Mouse (Mus musculus) small intestine, adult 2 months (tissue): ENCODE results near the gene Tmem176b. TPM values are rescaled to one million over a fixed set of nuclear protein-coding genes. Genes with fewer than 3 reads are reported as not detected.

Experiments used
- H3K27ac ChIP-seq: fragments of 200-500 bp; 2 replicates; pipeline ENCODE4 v1.5.1; 2012; ENCODE audit warnings: low read depth, low read length, control low read depth, inconsistent platforms; ENCODE audit not compliant: insufficient read depth
- H3K27me3 ChIP-seq: fragments of 200-500 bp; 2 replicates; pipeline ENCODE4 v1.6.1; 2012; ENCODE audit warnings: mild to moderate bottlenecking, moderate library complexity, low read length, inconsistent platforms; ENCODE audit not compliant: control insufficient read depth, insufficient read depth
- H3K36me3 ChIP-seq: fragments of 200-500 bp; 2 replicates; pipeline ENCODE4 v1.6.1; 2012; ENCODE audit warnings: mild to moderate bottlenecking, low read length, control low read depth, inconsistent platforms; ENCODE audit not compliant: control insufficient read depth, insufficient read depth
- H3K4me1 ChIP-seq: fragments of 200-500 bp; 2 replicates; pipeline ENCODE4 v1.6.1; 2012; ENCODE audit warnings: low read length, inconsistent platforms, mixed read lengths; ENCODE audit not compliant: control insufficient read depth, insufficient read depth, insufficient read length
- H3K4me3 ChIP-seq: fragments of 200-500 bp; 2 replicates; pipeline ENCODE4 v1.5.1; 2012; ENCODE audit warnings: low read depth, mild to moderate bottlenecking, control low read depth, inconsistent platforms, low read length, moderate library complexity
- CTCF ChIP-seq: fragments of 200-500 bp; IDR thresholded peaks from 2 replicates; pipeline ENCODE4 v1.5.1; 2012; ENCODE audit warnings: low read depth, mild to moderate bottlenecking, control low read depth, inconsistent platforms, low read length, moderate library complexity, mixed read lengths; ENCODE audit not compliant: insufficient replicate concordance, insufficient read length; ENCODE audit errors: extremely low read depth
- POLR2A ChIP-seq: fragments of 200-500 bp; IDR thresholded peaks from 2 replicates; pipeline ENCODE4 v1.6.1; 2012; ENCODE audit warnings: low read depth, mild to moderate bottlenecking, control low read depth, inconsistent platforms, low read length, moderate library complexity
- WGBS: fragments of 180-500 bp; shearing (Covaris S2); methylation state at CpG from one replicate; pipeline ENCODE4 v1.1.7; 2018; 5-methylcytosine and 5-hydroxymethylcytosine counted together
- polyA plus RNA-seq: library from polyadenylated mRNA; depleted of rRNA; stranded (reverse); fragments of >200 nt; gene quantifications from 2 replicates; pipeline ENCODE4 v1.2.3, GENCODE M21; 2012; rRNA removed

The Tmem176b gene
- polyA plus RNA-seq, 1 experiment = 211 TPM

DNA sequence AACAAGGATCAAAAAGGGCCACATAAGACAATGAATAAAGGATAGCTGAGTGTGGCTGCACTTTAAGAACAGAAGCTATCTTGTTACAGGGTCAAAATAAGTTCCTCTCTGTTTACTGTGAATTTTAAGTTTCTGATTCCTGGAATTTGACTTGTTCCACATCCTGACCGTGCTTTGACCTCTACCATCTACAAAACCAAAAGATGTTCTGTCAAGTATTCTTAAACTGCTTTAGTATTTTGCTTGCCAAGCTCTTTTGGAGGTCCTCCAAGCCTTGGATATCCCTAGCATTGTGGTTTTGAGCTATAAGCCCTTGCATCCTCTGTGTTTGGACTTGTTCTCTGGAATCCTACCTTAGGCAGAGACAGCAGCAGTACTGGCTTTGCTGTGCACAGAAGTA lies 56.1 kb downstream of the Tmem176b start:
- Histone ChIP-seq H3K27ac (no peak overlapping the region; the same call in 1 of the 2 replicates), H3K4me3 (no peak overlapping the region), H3K4me1 (peaks cover 2% of the 10 kb centered on the region; the same call in 1 of the 2 replicates), H3K27me3 (no peaks in the 10 kb centered on the region), H3K36me3 (no peaks in the 10 kb centered on the region)
- 69% methylated on average over 1 of the region's 1 CpGs for WGBS
- TF ChIP-seq CTCF = no peak
- no peak for TF ChIP-seq POLR2A

DNA sequence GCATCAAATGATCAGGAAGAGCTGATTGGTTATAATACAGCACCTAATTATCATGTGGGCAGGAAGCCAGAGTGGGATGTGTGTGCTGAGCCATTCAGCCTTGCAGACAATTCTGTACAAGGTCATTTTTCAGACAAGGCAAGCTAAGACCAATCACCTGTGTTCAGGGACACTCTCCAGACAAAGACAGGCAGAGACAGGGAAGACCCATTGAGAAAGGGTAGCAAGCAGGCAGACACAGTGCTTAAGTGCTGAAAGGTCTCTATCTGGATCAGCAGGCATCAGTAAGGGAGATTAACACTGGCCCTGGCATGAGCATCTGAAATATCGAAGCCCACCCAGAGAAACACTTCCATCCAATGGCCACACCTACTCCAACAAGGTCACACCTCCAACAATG lies 56.9 kb downstream of the Tmem176b start:
- Histone ChIP-seq H3K36me3 (no peaks in the 10 kb centered on the region), H3K27ac (peak overlapping the region; percentile 39), H3K4me3 (no peak overlapping the region), H3K4me1 (peaks cover 2% of the 10 kb centered on the region; the same call in 1 of the 2 replicates), H3K27me3 (no peaks in the 10 kb centered on the region)
- TF ChIP-seq POLR2A (no peak), CTCF (no peak)
- WGBS = 80% methylated on average over 1 of the region's 1 CpGs

Other genes with a start within 250 kb of the Tmem176b start
- 8.1 and 10.2 TPM in 2 replicates for gene Repin1, start 247.6 kb downstream of the Tmem176b start, polyA plus RNA-seq
- not detected in 2 replicates for gene Gm44965, start 247.6 kb downstream of the Tmem176b start, polyA plus RNA-seq
- gene Zfp775, start 239.4 kb downstream of the Tmem176b start, polyA plus RNA-seq = 1.9 and 3.1 TPM in 2 replicates
- 0.43 and 0.96 TPM in 2 replicates for gene AI854703, start 214.7 kb downstream of the Tmem176b start, polyA plus RNA-seq
- gene Gimap8, start 194.3 kb downstream of the Tmem176b start, polyA plus RNA-seq = 0.72 and 1.5 TPM in 2 replicates
- gene Gimap9, start 165.4 kb downstream of the Tmem176b start, polyA plus RNA-seq = 0.27 and 0.62 TPM in 2 replicates
- 4.3 and 9.3 TPM in 2 replicates for gene Gimap4, start 156.9 kb downstream of the Tmem176b start, polyA plus RNA-seq
- 2.0 and 5.0 TPM in 2 replicates for gene Gimap6, start 133.3 kb downstream of the Tmem176b start, polyA plus RNA-seq
- not detected in 2 replicates for gene Gm28053, start 122.9 kb downstream of the Tmem176b start, polyA plus RNA-seq
- 1.5 and 2.5 TPM in 2 replicates for gene Gimap7, start 122.9 kb downstream of the Tmem176b start, polyA plus RNA-seq
- gene Gimap1, start 102.4 kb downstream of the Tmem176b start, polyA plus RNA-seq = 18.8 and 29.1 TPM in 2 replicates
- 4.9 and 10.2 TPM in 2 replicates for gene Gimap5, start 95.3 kb downstream of the Tmem176b start, polyA plus RNA-seq
- gene Gimap3, start 70.6 kb downstream of the Tmem176b start, polyA plus RNA-seq = 6.2 and 13.0 TPM in 2 replicates
- gene Tmem176a, start 577 bp downstream of the Tmem176b start, polyA plus RNA-seq = 52.3 and 84.3 TPM in 2 replicates
- gene Aoc1, start 31.4 kb upstream of the Tmem176b start, polyA plus RNA-seq = 85.5 and 894 TPM in 2 replicates
- 0.05 TPM in 1 of 2 replicates, not detected in the other for gene 1600015I10Rik, start 88.4 kb upstream of the Tmem176b start, polyA plus RNA-seq
- not detected in 2 replicates for gene Doxl2, start 133.5 kb upstream of the Tmem176b start, polyA plus RNA-seq
- not detected in 2 replicates for gene Svs1, start 145.4 kb upstream of the Tmem176b start, polyA plus RNA-seq
- gene Gpnmb, start 195.1 kb upstream of the Tmem176b start, polyA plus RNA-seq = 2.0 and 3.1 TPM in 2 replicates
- 19.2 and 31.2 TPM in 2 replicates for gene Malsu1, start 232.3 kb upstream of the Tmem176b start, polyA plus RNA-seq